Mouse (Mus musculus) right cerebral cortex, postnatal 36 days (tissue): ENCODE measurements around the gene Serpinb12.
"Not testable (repeated sequence)": the region's sequence is repeated elsewhere in the genome, so short reads cannot be mapped to it uniquely, and the experiment has no call there.

ENCODE experiments used
- DNase-seq, 2 experiments: peaks; one replicate each; pipeline ENCODE4 v3.0.0; 2022; ENCODE audit warnings: low spot score in 2 of 2, mixed read lengths in 1 of 2

Gene Serpinb12

GRCm38 (mm10) chr1:106934265-106934664 lies at the start of gene Serpinb12:
Serpinb12 (plus strand) TSS chr1:106934449.
- DNase-seq, result no peak

GRCm38 (mm10) chr1:106895142-106895541 lies 39.1 kb upstream of the Serpinb12 start:
- DNase-seq, result not testable (repeated sequence)

DNA sequence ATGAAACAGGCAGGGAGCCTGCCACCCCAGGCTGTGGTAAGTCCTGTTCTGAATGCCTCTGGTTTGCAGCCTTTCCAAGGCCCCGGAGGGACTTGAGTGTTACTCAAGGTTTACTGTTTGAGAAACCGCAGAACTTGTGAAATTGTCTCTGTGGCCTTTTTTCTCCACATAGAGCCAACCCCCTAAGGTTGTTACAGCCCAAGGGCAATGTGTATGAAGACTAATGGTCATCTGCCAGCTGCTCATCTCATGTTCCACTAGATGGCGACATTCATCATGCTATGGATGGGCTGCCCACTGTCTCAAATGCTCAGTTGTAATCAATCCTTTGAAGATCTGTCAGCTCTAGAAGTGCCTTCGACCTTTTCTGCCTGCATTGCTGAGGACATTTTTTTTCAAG lies 32.8 kb upstream of the Serpinb12 start:
- DNase-seq, result no peak

DNA sequence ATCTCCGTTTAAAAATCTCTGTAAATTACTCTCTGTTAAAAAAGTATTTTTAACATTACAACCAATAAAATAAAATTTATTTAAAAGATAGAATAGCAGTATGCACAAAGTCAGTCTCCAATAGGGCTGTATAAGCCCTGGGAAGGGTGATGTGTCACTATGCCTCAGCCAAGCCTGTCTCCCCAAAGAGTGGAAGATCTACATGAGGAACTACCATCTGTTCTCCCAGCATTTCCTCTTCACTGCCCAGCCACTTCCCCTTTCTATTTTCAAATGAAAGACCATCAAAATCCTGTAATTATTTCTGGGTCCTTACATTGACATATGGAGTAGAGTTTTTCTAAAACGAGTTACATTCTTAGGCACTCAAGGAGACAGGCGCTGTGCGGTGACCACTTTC lies 2.3 kb upstream of the Serpinb12 start:
- DNase-seq, result no peak

GRCm38 (mm10) chr1:106933658-106934057 lies 591 bp upstream of the Serpinb12 start:
- DNase-seq, result no peak

DNA sequence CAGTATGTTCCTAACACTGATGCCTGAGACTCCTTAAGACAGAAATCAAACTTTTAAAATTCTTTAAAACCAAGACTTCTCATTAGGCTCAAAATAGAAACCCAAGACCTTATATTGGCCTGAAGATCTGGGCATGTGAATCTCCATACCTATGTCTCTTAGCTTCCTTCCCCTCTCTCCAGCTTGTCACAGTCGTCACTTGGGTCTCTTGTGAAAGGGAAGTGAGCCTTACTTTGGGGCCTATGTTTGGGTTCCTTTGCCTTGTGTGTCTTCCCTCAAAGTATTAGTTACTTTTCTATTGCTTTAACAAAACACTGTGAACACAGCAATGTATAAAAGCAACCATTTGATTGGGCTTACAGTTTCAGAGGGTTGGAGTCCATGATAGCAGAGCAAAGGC lies 13.0 kb downstream of the Serpinb12 start:
- no peak for DNase-seq

DNA sequence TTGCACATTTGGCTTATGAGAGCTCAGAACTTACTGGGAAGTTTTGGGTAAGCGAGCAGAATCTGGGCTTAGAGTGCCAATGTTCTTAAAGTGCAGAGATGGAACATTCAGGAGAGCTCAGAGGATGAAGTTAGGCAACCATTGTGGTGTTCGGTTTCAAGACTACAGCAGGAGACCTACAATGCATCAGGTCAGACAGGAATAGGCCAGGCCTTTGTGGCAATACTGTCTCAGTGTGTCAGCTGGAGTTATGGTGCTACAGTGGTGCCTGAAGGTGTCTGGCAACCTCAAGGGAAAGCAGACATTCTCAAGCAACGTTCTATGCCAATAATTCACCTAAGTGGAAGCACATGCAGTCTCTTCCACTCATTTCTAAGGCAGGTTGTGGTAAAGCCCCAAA lies 25.7 kb downstream of the Serpinb12 start:
- no peak for DNase-seq

- DNase-seq, result no peak
Measured at GRCm38 (mm10) chr1:106961023-106961422, 26.8 kb downstream of the Serpinb12 start.

DNA sequence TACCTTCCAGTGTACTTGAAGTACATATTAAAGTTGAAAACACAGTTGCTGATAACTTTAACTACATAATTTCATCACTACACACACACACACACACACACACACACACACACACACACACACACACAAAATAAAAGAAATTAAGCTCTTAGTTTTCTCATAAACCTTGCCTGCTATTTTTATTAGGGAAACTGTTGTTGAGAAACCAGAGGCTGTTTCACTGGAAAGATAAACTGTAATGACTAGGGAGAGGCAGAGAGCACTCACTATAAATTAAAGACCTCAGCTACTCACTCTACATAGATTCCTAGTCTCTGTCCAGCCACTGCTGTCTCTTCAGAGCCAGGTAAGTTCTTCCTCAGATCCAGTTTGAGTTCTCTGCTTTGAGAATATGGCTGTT lies 46.4 kb downstream of the Serpinb12 start, which contains the start of gene Serpinb13:
Gene Serpinb13 (plus strand): TSS at position 301 of the 400 bp plus-strand sequence.
- DNase-seq, result no peak

DNA sequence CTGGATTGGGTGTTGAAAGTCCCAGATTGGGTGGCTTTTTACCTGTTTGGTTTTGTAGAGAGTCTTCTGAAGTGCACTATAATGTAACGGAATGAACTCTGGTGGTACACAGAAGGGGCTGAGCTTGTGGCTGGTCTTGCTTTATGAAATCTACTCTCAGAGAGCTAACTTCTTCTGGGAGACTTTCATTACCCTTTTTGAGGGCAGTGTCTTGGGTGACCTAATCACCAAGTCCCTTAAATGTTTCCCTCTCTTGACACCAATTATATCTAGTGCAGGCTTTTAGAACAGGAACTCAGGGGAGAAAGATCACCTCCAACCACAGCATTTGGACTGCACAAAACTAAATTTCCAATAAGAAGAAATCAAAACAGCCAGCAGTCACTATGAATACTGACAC lies 48.8 kb downstream of the Serpinb12 start:
- no peak for DNase-seq

GRCm38 (mm10) chr1:106983865-106984264 lies 49.6 kb downstream of the Serpinb12 start:
- no peak for DNase-seq

- no peak for DNase-seq
Measured at GRCm38 (mm10) chr1:107000424-107000823, 66.2 kb downstream of the Serpinb12 start.

GRCm38 (mm10) chr1:107001754-107002153 lies 67.5 kb downstream of the Serpinb12 start:
- no peak for DNase-seq

GRCm38 (mm10) chr1:107006316-107006715 lies 72.1 kb downstream of the Serpinb12 start:
- DNase-seq, result no peak
